Mouse (Mus musculus) urinary bladder, postnatal 36 days (tissue): Measurements from ENCODE around the gene Gm21882.
"Not testable (repeated sequence)": the region's sequence is repeated elsewhere in the genome, so short reads cannot be mapped to it uniquely, and the experiment has no call there.

Experiments
- DNase-seq, 2 experiments: peaks; one replicate each; pipeline ENCODE4 v3.0.0; 2022; ENCODE audit warnings: low spot score in 2 of 2, mixed read lengths in 1 of 2

Gm21882 gene

DNA sequence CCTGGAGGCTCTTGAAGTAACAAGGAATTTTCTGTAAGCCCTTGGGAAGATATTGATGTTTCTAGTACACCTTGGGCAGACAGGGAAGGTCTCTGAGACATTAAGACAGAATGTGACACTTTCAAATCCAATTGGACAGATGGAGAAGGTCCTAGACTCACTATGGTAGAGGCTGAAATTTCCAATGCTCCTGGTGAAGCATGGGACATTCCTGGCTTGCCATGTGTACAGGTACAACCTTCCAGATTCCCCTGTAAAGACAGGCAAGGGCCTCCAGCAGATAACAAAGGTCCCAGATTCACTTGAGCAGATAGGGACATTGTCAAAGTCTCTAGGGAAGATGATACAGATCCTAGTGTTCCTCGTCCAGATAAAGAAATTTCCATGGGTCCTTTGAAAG lies at the start of gene Gm21882:
Gene Gm21882 (minus strand): TSS at position 101 of the 400 bp plus-strand sequence.
- DNase-seq, result not testable (repeated sequence)
